Mouse (Mus musculus) embryonic facial prominence, embryonic 13.5 days (tissue): ENCODE measurements around the gene Adcy2. TPM values are rescaled to one million over a fixed set of nuclear protein-coding genes. Genes with fewer than 3 reads are reported as not detected.

Source experiments
- ATAC-seq: fragments of 200-750 bp; cut with Nextera tagmentation; 2 replicates; pipeline ENCODE4 v1.8.0; 2017; ENCODE audit warnings: low read depth; ENCODE audit not compliant: insufficient number of reproducible peaks, insufficient read depth, low FRiP score, low TSS enrichment
- H3K27ac ChIP-seq: fragments of 300-500 bp; sonication (generic); 2 replicates; pipeline ENCODE4 v1.5.1; 2015; ENCODE audit warnings: moderate library complexity, mild to moderate bottlenecking, inconsistent platforms
- H3K27me3 ChIP-seq: fragments of 300-500 bp; sonication (generic); 2 replicates; pipeline ENCODE4 v1.6.1; 2015; ENCODE audit warnings: mild to moderate bottlenecking, inconsistent platforms
- H3K36me3 ChIP-seq: fragments of 300-500 bp; sonication (generic); 2 replicates; pipeline ENCODE4 v1.6.1; 2015; ENCODE audit warnings: mild to moderate bottlenecking, inconsistent platforms
- H3K4me1 ChIP-seq: fragments of 300-500 bp; sonication (generic); 2 replicates; pipeline ENCODE4 v1.6.1; 2015; ENCODE audit warnings: inconsistent platforms
- H3K4me2 ChIP-seq: fragments of 300-500 bp; sonication (generic); 2 replicates; pipeline ENCODE4 v1.6.1; 2015; ENCODE audit warnings: moderate library complexity, mild to moderate bottlenecking, inconsistent platforms
- H3K4me3 ChIP-seq: fragments of 300-500 bp; sonication (generic); 2 replicates; pipeline ENCODE4 v1.5.1; 2015; ENCODE audit warnings: mild to moderate bottlenecking, inconsistent platforms
- H3K9ac ChIP-seq: fragments of 300-500 bp; sonication (generic); 2 replicates; pipeline ENCODE4 v1.6.1; 2015; ENCODE audit warnings: mild to moderate bottlenecking, inconsistent platforms
- H3K9me3 ChIP-seq: fragments of 300-500 bp; sonication (generic); 2 replicates; pipeline ENCODE4 v1.6.1; 2016; ENCODE audit warnings: inconsistent platforms
- WGBS: fragments of 180-500 bp; shearing (Covaris S2); methylation state at CpG from one replicate; pipeline ENCODE4 v1.1.7; 2015; ENCODE audit warnings: mixed read lengths; 5-methylcytosine and 5-hydroxymethylcytosine counted together
- polyA plus RNA-seq: library from polyadenylated mRNA; unstranded; fragments of >200 nt; fragmentation: Nextera tagmentation; extraction: Ambion mirVana; gene quantifications from 2 replicates; pipeline ENCODE4 v1.2.1, GENCODE M21; 2015

Adcy2 gene
- polyA plus RNA-seq, 1 experiment from 2014 or later: 3.9 TPM

DNA sequence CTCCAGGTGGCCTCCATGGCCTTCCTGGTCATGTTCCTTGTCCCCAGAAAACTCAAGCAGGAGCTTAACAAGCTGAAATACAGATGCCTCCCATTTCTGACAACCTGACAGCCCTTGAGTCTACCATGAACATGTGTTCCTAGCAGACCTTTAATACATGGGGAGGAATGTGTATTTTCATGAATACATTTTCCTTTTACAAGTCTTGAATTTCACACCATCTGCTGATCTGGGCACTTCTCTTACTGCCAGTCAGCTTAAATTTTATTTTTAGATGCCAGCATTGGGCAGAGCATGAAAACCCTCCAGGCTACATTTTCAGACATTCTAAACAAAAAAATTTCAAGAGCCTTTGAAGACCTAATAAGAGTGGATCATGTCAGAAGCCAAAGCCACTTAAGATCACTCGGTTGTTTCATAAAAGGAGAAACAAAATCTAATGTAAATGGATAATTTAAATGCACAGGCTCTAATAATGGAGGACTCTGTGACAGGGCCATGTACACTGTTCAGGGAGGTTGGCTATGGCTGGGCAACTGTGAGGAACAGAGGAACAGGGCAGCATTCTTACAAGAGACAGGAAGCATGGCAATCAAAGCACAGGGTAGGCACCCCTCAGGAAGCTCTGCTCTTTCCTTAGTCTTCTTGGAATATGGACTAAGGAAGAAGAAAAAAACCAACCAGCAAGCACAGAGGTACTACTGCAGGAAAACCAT lies 131.2 kb downstream of the Adcy2 start:
- H3K27me3 ChIP-seq: no peaks in the 10 kb centered on the region
- no peak overlapping the region for H3K4me3 ChIP-seq
- no peaks in the 10 kb centered on the region for H3K9me3 ChIP-seq
- no peak for ATAC-seq
- no peaks in the 10 kb centered on the region for H3K36me3 ChIP-seq
- H3K4me1 ChIP-seq: 0 out of 2 replicates have a peak, but pooled peaks cover 2% of the 10 kb centered on the region
- no peak overlapping the region for H3K27ac ChIP-seq
- no peak overlapping the region for H3K9ac ChIP-seq
- 46% methylated on average over 1 of the region's 1 CpGs for WGBS
- H3K4me2 ChIP-seq: no peak overlapping the region

DNA sequence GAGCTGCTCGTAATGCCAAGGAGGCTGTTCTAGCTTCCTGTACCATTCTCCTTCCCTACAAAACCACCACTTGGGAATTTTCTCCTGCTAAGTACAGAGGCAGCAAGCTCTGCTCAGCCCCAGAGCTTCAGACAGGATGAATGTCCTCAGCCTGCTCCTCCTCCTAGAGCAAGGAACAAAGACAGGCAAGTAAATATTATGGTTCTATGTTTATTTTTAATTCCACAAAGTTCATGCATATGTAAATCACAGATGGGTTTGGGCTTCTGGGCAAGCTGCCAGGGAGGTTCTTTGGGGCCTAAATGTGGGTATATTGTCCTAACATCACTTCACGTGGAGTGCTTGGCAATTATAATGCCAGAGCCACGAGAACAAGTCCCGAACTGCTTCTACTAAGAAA lies 139.3 kb downstream of the Adcy2 start:
- H3K4me2 ChIP-seq: no peak overlapping the region
- H3K27ac ChIP-seq: no peak overlapping the region
- no peaks in the 10 kb centered on the region for H3K27me3 ChIP-seq
- WGBS: 55% methylated on average over 4 of the region's 4 CpGs
- 0 out of 2 replicates have a peak, but pooled peaks cover 4% of the 10 kb centered on the region for H3K4me1 ChIP-seq
- no peaks in the 10 kb centered on the region for H3K9me3 ChIP-seq
- no peak overlapping the region for H3K9ac ChIP-seq
- H3K4me3 ChIP-seq: no peak overlapping the region
- no peak for ATAC-seq
- H3K36me3 ChIP-seq: no peaks in the 10 kb centered on the region

DNA sequence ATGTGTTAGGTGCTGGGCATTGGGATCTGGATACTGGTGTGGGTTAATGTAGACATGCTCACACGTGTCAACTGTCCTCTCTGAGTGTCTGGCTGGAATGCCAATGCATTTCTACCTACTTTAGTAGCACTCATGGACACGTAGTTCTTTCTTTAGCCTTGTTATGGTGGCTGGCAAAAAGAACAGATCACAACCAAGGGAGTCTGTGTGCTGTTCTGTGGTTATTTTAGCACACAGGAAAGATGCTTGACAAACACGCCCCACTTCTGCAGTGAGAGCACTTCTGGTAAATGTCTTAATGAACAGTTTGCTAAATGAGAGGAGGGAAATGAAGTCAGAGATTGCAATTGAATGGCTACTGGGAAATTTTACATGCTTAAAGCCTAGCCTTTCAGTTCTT lies 151.1 kb downstream of the Adcy2 start:
- WGBS: 83% methylated on average over 3 of the region's 3 CpGs
- no peaks in the 10 kb centered on the region for H3K36me3 ChIP-seq
- no peaks in the 10 kb centered on the region for H3K4me1 ChIP-seq
- no peak overlapping the region for H3K4me3 ChIP-seq
- no peak overlapping the region for H3K9ac ChIP-seq
- no peaks in the 10 kb centered on the region for H3K9me3 ChIP-seq
- no peaks in the 10 kb centered on the region for H3K27me3 ChIP-seq
- no peak overlapping the region for H3K27ac ChIP-seq
- no peak for ATAC-seq
- H3K4me2 ChIP-seq: no peak overlapping the region

DNA sequence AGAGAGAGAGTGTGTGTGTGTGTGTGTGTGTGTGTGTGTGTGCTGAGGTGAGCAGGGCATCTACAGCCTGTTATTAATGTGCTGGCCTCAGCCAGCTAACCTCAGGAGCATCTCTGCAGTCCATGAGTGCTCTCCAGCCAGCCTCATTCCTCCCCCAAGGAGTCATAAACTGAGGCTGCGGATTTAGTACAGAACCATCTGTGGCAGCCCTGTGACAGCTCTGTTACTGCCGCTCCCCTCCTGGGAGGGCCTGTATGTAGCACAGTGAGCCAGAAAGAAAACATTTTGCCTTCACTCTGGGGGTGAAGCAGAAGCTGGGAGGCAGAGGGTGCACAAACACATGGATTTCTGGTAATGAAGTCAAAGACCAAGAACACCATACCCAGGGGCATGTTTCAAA lies 159.8 kb downstream of the Adcy2 start:
- Histone ChIP-seq H3K4me3 (no peak overlapping the region), H3K27me3 (no peaks in the 10 kb centered on the region), H3K9me3 (no peaks in the 10 kb centered on the region), H3K36me3 (no peaks in the 10 kb centered on the region), H3K27ac (no peak overlapping the region), H3K9ac (no peak overlapping the region), H3K4me2 (no peak overlapping the region), H3K4me1 (0 out of 2 replicates have a peak, but pooled peaks cover 7% of the 10 kb centered on the region)
- ATAC-seq: no peak
- whole genome bisulfite sequencing: 63% methylated on average over 2 of the region's 2 CpGs

DNA sequence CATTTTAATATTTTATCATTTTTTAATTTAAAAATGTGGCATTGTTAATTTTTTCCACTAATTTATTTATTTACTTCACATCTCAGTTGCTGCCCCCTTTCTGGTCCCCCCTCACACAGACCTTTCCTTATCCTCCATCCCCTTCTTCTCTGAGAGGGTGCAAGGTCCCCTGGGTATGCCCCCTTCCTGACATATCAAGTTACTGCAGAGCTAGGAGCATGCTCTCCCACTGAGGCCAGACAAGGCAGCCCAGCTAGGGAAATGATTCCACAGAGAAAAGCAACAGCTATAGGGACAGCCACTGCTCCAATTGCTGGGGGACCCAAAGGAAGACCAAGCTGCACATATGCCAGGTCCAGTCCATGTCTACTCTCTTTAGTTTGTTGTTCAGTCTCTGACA lies 163.2 kb downstream of the Adcy2 start:
- Histone ChIP-seq H3K36me3 (no peaks in the 10 kb centered on the region), H3K4me1 (0 out of 2 replicates have a peak, but pooled peaks cover 7% of the 10 kb centered on the region), H3K4me2 (no peak overlapping the region), H3K27ac (no peak overlapping the region), H3K9me3 (no peaks in the 10 kb centered on the region), H3K4me3 (no peak overlapping the region), H3K9ac (no peak overlapping the region), H3K27me3 (no peaks in the 10 kb centered on the region)
- no peak for ATAC-seq

DNA sequence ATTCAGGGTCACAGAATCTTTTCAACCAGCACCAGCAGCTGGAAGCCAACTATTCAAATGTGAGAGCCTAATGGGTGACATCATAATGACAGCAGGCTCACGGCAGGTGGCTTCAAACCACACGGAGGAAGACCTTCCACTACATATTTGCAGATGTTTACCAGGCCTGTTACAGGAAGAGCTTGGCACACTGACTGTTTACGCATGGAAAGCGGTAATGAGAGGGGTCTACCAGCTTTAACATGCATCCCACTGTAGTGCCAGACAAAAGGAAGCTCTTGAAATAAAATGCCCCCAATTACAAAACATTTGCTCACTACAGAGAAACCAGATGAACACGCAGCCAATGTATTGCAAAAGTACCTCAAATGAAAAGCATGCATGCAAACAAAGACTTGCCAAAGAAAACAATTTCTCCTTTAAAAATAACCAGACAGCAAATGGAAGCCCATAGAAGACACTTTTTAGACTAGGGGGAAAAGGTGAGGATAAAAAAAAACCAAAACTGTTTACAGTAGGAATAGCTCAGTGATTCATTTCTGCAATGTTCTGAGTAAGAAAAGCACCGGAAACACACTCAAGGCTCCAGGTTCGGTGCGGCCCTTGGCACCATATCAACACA lies 163.8 kb downstream of the Adcy2 start:
- Histone ChIP-seq H3K9ac (no peak overlapping the region), H3K27ac (no peak overlapping the region), H3K36me3 (no peaks in the 10 kb centered on the region), H3K4me3 (no peak overlapping the region), H3K27me3 (no peaks in the 10 kb centered on the region), H3K4me1 (0 out of 2 replicates have a peak, but pooled peaks cover 7% of the 10 kb centered on the region), H3K9me3 (no peaks in the 10 kb centered on the region), H3K4me2 (no peak overlapping the region)
- ATAC-seq: no peak
- 57% methylated on average over 8 of the region's 8 CpGs for WGBS

DNA sequence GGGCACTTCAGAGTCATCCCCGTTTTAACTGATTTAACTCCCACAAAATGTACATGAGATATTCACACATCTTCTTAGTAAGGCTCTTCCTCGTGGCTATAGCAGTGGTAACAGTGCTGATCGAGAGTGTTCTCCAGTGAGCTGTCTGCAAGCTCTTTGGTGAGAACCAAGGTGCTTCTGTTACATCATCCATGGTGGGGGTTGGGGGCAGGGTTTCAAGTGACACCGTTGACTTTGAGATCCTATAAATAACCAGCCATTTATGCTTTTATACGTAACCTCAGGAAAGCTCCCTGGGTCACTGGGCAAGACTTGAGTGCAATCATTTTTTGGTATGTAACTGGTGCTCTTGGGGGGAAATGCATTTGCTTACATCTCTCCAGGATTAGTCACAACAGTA lies 167.2 kb downstream of the Adcy2 start:
- Histone ChIP-seq H3K9me3 (no peaks in the 10 kb centered on the region), H3K4me3 (no peak overlapping the region), H3K9ac (no peak overlapping the region), H3K27ac (no peak overlapping the region), H3K4me2 (no peak overlapping the region), H3K4me1 (0 out of 2 replicates have a peak, but pooled peaks cover 4% of the 10 kb centered on the region), H3K36me3 (no peaks in the 10 kb centered on the region), H3K27me3 (no peaks in the 10 kb centered on the region)
- ATAC-seq: no peak
- WGBS: 70% methylated on average over 5 of the region's 5 CpGs

DNA sequence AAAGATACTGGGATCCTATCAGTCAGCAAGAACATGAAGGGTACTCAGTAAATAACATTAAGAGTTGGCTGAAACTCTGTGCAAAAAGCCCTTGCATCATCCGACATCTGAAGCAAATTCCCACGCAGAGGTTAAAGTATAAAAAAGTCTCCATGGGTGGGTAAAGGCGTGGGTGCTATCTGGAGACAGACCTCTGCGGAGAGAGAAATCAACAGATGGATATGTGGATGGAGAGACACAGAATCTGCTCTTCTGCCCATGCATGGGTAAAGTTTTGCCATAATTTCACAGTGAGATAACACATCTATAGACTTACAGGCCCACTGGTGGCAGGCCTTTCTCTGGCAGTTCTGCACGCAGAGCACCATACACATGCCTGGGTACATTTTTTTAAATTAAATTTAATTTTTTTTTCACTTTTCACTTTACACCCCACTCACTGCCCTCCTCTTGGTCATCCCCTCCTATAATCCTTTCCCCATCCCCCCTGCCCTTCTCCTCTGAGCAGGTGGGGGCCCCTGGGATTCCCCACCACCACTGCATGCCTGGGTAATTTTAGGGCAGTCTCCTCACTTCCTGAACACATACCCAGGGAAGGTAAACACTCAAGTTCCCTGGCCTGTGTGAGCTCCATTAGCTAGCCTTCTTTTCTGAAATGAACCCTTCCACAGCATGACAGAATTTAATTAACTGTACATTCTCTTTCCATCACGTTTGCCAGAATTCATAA lies 169.1 kb downstream of the Adcy2 start:
- Histone ChIP-seq H3K9ac (no peak overlapping the region), H3K4me3 (no peak overlapping the region), H3K9me3 (no peaks in the 10 kb centered on the region), H3K36me3 (no peaks in the 10 kb centered on the region), H3K4me2 (no peak overlapping the region), H3K27ac (no peak overlapping the region), H3K27me3 (no peaks in the 10 kb centered on the region), H3K4me1 (no peaks in the 10 kb centered on the region)
- WGBS: 74% methylated on average over 6 of the region's 6 CpGs
- ATAC-seq: no peak

DNA sequence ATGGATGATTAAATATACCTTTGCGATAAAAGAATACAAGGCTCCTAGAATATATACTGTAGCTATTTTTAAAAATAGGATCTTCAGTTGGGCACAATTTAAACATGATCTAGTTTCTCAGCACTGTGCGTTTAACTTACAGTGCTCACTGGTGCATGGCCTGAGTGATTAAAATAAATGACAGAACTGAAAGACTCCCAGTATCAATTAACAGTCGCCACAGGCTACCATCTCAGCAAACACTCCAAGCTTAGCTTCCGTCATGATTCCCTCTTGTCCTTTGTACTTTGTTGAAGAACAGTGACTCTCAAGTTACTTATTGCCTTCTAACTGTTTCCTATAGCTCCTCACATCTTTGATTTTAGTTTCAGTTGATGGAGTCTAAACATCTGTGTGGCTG lies 170.9 kb downstream of the Adcy2 start:
- Histone ChIP-seq H3K9ac (no peak overlapping the region), H3K4me3 (no peak overlapping the region), H3K27ac (no peak overlapping the region), H3K9me3 (no peaks in the 10 kb centered on the region), H3K36me3 (no peaks in the 10 kb centered on the region), H3K4me1 (0 out of 2 replicates have a peak, but pooled peaks cover 2% of the 10 kb centered on the region), H3K4me2 (no peak overlapping the region), H3K27me3 (no peaks in the 10 kb centered on the region)
- WGBS: 64% methylated on average over 4 of the region's 4 CpGs
- no peak for ATAC-seq

DNA sequence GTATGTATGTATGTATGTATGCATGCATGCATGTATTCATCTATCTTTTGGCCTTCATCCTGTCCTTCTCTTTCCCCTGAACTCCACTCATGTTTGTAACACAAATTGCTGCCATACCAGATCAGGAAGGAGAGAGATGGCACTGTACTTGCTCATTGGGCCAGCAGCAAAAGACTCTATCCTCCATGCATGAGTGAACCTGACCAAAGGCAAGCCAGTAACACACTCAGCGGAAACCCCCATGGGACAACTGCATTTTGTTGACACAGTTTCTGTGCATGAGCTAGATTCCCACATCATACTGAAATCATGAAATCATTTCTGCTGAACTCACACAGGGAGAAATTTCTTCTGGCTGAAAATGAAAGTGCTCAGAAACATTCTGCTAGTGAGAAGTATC lies 172.9 kb downstream of the Adcy2 start:
- Histone ChIP-seq H3K4me2 (no peak overlapping the region), H3K9me3 (no peaks in the 10 kb centered on the region), H3K4me1 (peaks cover 3% of the 10 kb centered on the region; the same call in 1 of the 2 replicates), H3K27ac (no peak overlapping the region), H3K4me3 (no peak overlapping the region), H3K36me3 (no peaks in the 10 kb centered on the region), H3K27me3 (no peaks in the 10 kb centered on the region), H3K9ac (no peak overlapping the region)
- WGBS: 97% methylated on average over 1 of the region's 1 CpGs
- ATAC-seq: no peak

DNA sequence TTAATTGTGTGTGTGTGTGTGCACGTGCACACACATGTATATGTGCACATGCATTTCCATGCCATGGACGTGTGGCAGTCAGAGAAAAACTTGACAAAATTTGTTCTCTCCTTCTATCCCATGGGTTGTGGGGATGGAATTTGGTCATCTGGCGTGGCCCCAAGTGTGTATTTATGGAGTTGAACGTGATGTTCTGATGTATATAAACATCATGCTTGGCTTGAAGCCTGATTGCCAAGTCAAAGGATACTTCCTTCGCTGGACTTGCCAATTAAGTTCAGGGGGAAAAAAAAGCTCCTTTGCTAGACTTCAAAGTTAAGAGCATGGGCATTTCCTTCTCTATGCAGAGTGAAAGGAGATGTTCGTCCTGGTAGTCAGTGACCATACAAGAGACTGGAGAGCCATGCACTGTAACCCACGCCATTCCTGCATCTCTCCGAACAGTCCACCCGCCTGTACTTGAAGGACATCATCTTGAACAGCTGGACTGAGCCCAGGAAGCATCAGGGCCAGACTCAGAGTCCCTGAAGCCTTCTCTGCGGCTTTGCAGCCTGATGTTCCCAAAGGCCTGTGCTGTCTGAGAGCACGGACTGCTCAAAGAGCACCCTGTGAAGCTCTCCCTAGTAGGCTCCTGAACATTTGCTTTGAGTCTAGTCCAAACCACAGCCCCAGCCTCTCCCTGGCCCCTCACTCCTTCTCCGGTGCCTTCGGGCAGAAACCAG lies 178.3 kb downstream of the Adcy2 start:
- peak; percentile 15; the same call in 1 of the 2 replicates for ATAC-seq
- Histone ChIP-seq H3K9ac (no peak overlapping the region), H3K4me3 (no peak overlapping the region), H3K36me3 (no peaks in the 10 kb centered on the region), H3K4me2 (no peak overlapping the region), H3K27ac (peak overlapping the region; percentile 39; the same call in 1 of the 2 replicates), H3K9me3 (no peaks in the 10 kb centered on the region), H3K4me1 (peaks cover 7% of the 10 kb centered on the region; the same call in 1 of the 2 replicates), H3K27me3 (no peaks in the 10 kb centered on the region)
- 80% methylated on average over 13 of the region's 13 CpGs for WGBS
